Mouse (Mus musculus) lung, postnatal 25 days (tissue): Measurements from ENCODE around the gene Zbtb42.

Source experiments
- DNase-seq: peaks from one replicate; pipeline ENCODE4 v3.0.0; 2022; ENCODE audit warnings: low spot score

Gene Zbtb42

DNA sequence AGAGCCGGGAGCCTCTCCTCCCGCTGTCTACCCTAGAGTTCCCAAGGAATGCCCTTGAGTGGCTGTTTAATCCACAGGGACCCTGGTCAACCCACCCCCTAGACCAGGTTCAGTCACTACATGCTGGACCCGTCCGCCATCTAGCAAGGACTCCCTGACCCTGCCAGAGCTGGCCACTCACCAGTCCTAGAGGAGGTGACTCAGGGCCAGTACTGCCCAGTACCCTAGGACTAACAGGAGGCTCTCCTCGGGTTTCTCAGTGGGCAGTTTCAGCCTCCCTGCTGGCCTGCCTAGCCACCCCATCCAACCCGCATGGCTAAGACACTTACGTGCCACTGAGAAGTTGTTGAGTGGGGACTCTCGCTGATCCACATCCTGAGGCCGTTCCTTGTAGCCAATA, 16.8 kb upstream of the Zbtb42 start:
- DNase-seq, result no peak

DNA sequence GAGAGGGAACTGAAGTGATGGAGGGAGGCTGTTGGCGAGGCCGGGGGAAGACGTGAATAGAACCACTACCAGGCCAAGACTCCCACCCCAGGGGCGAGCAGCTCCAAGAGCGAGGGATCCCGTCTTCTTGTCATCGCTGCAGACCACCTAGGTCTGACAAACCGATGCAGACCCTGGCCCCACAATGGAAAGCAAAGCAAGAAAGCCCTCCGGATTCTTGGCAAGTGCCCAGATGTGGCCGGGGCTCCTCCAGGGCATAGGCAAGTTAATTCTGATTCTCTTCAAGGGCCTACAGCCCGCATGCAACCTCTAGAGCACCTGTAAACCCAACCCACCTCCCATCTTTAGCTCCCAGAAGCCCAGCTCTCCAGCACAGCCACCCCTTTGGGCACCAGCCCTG, 15.3 kb upstream of the Zbtb42 start:
- no peak for DNase-seq

DNA sequence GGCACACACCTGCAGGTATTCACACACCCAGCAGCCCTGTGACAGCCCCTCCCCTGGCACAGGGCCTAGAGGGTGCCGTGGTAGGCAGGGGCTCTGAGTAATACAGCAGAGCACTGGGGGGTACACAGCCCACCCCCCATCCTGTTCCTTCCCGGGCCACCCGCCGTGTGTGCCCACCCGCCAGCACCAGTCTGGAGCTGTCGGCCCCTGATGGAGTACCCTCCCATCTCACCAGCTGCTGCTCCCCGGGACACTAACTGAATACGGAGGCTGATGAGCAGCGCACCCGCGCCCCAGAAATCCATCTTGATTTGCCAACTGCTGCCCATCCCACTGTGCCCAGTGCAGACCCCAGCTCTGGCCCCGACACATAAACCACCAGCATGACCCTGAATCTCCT, 14.9 kb upstream of the Zbtb42 start:
- no peak for DNase-seq

DNA sequence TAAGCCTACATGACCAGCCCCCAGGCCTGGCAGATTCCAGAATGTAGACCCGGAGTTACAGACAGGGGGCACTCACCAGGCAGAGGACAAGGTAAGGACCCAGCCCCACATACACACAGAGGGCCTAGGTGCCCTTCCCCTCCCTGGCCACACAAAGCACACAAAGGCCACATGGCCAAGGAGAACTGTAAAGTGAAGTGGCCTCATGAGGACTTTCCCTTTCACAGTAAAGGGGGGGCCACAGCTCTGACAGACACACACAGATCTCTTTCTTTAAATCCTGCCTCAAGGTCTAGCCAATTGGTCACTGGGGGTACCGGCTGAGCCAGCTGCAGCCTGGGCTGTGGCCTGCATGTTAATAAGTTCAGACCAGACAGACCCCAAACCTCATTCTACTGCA, 14.5 kb upstream of the Zbtb42 start:
- DNase-seq, result no peak

DNA sequence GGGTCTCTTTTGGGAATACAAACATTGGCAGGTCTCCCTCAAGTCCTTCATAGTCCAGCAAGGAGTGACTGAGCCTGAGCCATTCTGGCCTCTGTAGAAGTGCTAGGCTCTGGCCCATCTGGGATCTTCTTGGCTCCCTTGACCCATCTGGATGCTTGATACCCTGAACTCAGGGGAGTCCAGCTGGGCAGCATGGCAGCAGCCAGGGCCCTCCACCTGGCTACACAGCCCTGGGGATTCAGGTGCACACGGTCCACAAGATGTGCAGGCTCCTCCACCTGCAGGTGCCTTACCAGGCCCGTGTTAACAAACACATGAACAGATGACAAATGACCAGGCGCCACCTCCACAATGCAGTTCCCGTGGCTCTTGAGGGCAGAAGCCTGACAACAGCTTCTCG, 14.0 kb upstream of the Zbtb42 start:
- no peak for DNase-seq

DNA sequence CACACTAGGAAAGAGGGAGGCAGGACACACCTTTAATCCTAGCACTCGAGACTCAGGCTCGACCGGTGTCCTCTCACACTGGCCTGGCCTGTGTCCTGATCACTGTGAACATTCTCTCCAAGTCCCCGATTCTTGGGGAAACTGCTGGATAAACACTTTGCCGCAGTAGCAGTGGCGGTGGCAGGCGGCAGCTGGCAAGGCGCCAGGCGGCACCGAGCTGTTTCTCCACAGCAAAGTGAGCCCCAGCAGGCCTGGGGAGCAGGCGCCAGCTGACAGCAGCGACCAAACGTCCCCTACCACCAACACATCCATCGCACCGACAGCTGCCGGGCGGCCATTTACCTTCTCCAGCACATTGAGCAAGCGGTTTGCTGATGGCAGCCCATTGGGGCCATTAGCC, 13.2 kb upstream of the Zbtb42 start:
- DNase-seq, result peak; percentile 75

DNA sequence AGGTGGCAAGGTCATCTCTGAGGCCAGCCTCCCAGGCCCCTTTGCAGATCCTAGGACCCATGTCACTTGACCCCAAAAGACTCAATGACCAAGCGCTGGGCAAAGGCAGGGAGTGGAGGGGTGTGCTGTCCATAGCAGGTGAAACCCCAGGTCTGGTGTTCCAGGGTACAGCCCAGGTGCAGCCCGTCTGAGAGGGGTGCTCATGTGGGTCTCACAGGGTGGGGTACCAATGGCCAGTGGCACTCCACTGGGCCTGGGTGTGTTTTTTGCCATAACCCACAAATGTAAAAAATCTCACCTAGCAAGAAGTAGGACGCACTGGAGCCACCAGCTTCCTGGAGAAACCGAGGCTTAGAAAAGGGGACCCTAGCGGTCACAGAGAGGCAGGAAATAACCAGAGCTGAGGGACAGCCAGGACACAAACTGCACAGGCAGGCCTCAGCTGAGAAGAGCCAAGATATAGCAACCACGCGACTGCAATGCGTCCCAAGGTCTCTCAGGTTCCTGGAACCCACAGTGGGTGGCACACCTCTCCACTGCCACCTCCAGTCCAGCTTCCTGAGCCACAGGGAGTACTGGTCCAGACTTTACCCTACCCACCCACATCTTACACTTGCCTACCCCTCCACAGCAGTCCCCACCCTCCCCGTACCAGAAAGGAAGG, 12.6 kb upstream of the Zbtb42 start:
- DNase-seq, result no peak

DNA sequence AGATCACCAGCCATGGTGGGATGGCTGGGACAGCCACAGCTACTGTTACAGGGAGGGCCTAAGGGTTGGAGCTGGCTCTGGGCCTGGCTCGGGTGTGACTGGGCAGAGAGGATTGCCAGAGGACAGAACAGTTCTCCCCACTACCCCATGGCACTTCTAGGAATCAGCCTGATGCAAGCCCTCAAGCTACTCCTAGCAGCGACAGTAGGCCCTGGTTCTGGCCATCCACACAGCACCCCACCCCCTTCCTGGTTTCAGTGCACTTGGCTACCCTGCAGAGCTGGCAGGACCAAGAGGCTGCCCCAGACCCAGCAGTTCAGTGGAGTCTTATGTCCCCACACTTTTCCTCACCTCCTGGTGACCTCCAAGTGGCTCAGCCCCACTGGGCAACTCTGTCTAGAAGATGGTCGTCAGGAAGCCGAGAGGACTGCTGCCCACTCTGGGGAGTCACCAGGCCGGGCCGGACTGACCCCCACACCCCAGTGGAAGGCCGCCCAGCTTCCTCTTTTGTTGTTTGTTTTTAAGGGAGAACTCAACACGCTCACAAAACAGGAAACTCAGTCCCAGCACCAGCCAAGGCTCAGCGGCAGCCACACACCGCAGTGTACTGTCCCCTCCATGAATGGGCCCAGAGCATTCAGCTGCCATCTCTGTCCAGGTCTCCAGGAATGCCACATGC, 10.9 kb upstream of the Zbtb42 start:
- DNase-seq, result no peak

DNA sequence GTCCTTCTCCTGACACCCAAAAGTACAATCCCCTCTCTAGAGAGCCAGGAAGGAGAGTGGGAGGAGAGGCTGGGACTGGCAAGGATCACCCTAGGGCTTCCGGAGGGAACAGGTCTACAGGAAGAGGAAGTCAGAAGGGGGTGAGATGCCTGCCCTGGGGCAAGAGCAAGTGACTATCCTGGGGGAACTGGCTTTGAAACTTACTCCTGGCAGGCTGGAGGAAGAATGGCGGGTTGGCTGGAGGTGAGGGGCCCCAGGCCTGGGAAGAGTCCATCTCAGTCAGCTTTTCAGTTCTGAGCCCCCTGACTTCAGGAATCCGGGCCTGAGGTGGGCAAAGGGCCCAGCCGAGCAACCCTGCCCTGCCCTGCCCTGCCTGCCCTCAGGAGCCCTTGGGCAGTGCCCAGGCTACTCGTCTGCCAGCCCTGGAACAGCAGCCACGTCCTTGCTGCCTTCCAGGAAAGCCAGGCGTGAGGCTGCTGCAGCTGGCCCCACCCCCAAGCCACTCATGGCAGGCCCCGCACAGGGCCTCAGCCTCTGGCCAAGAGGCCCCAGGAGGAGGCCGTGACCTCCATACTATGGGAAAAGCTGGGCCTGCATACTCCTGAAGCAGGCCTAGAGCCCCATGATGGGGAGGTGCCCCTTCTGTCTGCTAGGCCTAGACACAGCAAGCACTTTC, 7.8 kb upstream of the Zbtb42 start:
- DNase-seq, result no peak

DNA sequence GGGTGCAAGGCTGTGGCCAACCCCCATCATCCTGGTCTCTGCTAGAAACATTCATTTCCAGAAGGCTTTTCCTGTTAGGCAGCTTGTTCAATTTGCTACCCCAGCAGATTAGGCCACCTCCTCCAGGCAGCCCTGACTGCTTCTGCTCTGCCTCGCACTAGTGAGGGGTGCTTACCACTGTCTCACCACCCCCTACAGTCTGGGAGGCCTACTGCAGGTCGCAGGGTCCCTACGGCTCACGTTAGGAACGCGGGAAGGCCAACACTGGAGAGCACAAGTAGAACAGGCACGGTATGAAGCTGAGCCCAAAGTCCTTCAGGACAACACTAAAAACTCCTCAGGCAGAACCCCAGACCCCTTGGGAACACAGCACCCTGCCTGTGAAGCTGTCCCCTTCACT, 6.7 kb upstream of the Zbtb42 start:
- DNase-seq, result no peak

DNA sequence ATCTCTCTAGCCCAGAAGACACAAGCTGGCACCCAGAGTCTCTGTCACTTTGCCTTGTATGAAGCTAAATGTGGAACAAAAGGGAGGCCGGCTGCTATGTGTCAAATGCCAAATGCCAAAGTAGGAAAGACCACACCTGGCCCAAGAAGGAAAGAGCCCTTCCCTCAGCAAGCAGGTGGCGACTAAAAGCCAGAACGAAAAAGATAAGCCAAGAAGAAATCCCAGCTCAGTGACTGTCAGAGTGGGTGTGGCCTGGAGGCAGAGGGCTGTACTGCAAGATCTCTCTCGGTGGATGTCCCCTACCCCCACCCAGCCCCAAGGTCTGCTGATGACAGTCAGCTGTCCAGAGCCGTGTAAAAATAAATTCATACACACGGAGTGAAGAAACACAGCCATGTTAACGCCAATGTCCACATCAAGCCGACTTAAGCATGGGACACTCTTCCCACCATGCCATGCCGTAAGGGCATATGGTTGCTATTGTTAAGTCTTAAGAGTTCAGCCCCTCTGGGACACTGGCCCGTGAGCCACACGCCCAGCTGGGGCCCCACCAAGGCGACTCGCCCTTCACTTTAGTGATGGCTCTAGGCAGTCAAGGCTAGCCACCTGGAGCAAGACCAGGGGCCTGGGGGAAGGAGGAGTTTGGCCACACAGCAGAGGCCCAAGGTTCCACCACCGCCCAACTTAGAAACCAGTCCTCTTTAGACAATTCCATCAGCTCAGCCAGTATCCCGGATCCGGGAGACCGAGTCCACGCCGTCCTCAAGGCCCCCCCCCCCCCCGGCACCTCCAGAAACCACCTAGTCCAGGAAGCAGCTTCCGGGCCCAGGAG, 5.7 kb upstream of the Zbtb42 start:
- no peak for DNase-seq

DNA sequence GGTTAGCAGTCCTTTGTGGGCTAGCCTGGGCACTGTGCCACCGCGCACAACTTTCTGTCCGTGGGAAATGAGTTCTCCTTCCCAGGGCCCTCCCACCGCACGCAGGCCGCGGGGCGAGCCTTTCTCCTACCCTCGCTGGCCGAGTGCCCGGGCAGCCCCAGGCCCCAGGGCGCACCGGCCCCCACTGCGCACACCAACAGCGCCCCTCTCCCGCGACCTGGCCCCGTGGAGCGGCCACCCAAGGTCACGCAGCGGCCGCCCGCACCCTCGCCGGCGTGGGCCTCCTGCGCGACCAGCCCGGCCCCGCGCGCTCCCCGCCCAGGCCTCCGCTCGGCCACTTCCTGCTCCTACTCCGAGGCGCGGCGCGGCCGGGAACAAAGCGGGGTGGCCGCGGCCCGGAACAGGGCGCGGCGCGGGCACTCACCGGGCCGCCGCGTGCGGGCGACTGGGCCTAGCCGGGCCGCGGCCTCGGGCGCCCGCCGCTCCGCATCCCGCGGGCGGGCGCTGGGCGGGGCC, 5.0 kb upstream of the Zbtb42 start:
- DNase-seq, result no peak

DNA sequence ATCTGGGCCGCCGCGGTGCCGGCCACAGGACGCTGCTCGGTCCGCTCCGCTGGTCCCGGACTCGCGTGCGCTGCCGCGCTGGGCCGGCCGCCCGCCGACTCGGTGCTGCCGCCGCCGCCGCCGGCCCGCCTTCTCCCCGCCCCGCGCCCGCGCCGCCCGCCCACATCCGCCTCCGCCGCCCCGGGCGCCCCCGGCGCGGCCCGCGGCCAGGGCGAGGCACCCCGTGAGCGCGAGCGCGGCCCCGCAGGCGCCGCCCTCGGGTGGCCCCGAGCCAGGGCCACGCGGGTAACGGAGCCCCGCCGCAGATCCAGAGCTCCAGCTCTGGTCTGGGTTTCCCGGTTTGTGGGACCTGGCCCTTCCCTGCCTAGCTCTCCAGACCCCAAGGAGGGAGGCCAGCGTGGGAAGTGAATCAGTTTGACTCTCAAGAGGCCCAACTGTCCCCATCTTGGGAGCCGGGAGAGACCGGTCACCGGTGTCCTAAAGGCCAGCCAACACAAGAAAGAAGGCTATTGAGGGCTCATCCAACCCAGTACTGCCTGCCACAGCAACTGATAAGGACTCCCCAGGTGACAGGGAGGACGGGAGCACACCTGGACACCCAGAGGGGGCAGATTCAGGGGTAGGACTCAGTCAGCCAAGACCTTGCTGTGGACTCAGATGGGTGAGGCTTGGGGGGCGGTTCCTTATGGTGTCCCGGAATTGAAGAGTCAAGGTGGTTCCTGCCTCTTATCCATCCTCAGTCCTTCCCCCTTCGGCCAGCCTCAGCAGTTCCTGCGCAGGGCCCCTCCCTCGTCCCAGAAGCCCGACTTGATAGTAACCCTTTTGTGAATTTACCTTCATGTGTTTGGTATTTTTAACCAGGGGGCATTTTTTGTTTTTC, 4.3 kb upstream of the Zbtb42 start, which contains the start of gene Akt1:
TSS of gene Akt1 (minus strand) at position 753 of the 880 bp plus-strand sequence.
- peak; percentile 55 for DNase-seq

DNA sequence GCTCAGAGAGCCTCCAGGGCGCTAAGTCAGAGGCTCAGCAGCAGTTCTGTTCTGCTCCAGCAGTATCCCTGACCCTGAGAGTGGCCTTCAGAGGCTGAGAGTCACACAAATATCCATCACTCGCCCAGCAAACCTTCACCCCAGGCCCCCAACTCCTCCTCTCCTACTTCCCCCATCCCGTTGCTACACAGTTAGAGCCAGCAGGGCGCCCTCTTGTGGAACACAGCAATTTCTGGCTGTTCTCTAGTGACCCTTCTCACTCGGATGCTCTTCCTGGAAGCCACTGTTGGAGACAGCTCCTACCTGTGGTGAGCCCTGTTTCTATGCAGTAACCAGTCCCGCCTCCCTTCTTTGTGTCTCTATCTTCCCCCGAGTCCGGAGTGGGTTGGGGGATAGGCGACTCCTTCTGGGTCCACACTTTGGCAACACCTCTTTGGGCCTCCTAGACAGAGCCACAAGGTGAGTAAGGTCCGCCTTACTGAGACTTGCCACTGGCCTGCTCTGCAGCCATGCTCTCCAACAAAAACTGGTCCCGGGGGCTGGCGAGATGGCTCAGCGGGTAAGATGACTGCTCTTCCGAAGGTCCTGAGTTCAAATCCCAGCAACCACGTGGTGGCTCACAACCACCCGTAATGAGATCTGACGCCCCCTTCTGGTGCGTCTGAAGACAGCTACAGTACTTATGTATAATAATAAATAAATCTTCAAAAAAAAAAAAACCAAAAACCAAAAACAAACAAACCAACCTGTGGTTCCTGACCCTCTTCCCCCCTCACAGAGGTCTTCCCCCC, 3.2 kb upstream of the Zbtb42 start:
- peak; percentile 88 for DNase-seq

DNA sequence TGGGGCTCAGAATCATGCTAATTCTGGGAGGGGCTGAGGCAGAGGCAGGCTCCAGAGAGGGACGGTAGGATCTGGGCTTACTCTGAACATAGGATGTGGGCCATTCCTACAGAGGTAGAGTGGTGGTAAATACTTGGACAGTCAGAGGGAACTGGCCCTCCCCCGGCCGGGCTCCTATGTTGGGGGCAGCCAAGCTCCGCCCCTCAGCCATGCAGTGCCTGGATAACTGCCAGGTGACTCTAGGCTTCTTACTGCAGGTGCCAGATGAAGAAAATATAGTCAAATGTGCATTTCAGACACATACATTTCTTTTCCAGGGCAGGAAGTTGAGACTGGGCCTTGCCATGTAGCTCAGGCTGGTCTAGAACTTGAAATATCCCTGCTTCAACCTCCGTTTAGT, 1.6 kb upstream of the Zbtb42 start:
- DNase-seq, result no peak

DNA sequence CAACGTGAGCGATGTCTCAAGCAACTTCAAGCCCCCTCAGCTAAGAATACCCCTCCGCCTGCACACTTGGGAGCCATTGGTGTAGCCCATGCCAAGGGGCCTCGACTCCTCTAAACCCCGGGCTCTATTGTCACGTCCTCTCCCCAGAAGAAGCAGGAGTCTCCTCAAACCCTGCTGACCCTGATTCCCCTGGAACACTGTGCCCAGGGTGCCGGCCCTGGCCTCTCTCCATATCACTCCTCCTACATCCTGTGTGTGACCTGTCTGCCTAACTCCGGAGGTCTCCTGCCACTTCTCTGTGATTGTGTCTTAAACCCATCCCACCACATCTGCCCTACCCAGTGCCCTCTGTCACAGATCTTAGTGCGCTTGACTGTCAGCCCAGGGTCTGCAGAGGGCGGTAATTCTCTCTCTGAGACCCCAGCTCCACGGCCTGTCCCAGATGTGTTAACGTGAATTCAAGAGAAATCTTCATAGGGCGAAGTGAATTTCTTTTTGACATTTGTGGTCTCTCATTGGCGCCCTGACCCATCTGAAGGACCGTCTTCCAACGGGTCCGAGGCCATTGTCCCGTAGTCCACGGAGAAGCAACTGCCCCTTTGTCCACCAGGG, 579 bp upstream of the Zbtb42 start:
- DNase-seq, result no peak

DNA sequence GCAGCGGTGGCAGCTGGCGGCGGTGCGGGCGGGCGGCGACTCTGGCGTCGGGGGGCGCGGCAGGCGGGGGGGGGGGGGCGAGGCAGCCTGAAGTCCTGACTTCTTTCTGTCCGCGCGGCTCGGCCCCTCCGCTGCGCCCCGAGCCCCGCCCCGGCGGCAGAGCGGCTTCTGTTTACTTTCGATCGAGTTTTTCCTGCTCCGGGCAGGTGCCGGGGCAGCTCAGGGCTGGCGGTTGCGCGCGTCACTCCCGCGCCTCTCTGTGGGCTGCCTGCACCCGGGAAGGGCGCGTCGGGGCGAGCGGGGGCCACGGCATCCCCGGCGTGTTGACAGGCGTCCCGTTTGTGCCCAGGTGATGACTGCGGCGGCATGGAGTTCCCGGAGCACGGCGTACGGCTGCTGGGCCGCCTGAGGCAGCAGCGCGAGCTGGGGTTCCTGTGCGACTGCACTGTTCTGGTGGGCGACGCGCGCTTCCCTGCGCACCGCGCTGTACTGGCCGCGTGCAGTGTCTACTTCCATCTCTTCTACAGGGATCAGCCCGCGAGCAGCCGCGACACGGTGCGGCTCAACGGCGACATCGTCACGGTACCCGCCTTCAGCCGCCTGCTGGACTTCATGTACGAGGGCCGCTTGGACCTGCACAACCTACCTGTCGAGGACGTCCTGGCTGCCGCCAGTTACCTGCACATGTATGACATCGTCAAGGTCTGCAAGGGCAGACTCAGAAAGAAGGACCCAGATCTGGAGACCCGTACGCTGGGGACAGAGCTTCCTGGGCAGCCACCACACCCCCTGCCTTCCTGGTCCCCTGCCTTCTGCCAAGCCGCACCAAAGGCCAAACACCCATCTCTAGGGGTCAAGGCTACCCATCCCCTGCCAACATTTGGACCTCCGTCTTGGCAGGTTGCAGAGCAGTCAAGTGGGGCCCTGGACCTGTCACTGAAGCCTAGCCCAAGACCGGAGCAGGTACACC, 684 bp downstream of the Zbtb42 start:
- DNase-seq, result peak; percentile 73

DNA sequence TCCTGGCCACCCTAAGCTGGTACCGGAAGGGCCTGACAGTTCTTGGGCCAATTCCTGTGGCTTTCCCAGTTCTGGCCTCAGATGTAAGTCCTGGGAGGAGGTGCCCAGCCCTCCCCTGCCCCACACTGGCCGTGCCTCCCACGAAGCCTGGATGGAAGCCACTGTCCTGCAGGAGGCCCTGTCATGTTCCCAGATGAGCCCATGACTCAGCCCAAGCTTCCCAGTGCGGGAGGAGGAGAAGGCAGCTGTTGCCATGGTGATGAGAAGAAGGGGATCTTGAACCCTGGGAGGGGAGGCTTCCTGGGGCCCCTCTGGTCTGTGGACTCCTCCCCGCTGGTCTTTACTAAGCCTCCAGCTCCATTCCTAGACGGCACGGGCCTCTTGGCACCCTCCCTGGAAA, 4.7 kb downstream of the Zbtb42 start:
- DNase-seq, result no peak

DNA sequence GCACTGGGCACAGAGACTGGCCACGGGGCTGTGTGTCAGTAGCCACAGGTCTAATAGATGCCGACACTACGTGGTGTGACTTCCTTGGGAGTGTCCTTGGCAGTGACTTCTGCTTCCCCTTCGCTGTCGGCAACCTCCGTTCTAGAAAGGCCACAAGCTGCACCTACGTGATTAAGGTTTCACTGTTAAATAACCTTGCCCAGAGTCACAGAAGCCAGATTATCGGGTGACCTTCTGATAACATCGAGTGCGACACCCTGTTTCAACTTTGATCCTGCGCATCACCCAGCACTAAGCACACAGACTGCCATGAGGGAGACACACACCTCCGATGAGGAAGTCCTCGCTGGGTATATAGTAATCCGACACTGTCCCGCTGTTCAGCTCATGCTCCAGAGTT, 9.8 kb downstream of the Zbtb42 start:
- DNase-seq, result no peak
